Mouse (Mus musculus): ENCODE data around the gene Cpox. TPM values are rescaled to one million over a fixed set of nuclear protein-coding genes. Genes with fewer than 3 reads are reported as not detected.
A peak's percentile ranks its signal among the peaks of the same experiment; 100 is the strongest.

Gene Cpox
- total RNA-seq, 2 experiments from 2014 or later: 17.5 to 18.0 TPM

DNA sequence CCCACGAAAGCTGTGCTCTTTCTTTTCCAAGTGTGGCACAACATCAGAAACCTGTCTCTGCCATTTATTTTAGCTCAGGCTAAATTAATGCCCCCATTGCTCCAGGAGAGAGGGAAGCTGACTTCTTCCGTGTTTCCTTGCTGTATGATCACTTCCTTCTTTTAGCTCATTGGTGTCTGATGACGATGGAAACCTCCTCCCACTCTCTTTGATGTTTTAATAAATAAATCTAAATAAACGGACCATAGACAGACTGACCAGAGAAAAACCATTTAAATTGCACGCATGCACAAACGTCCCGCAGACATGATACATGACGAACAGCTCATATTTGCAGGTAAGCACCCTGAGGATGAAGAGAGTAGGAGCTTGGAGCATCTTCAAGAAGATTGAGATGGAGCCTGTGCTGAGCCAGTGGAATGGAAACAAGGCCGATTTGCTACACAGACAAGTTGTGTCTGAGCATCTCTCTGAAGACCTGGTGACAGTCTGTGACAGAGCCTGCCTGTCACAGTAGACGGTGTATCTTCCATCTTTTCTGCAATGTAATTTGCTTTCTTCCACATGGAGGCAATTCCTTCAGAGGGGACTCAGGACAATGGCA is 32.3 kb downstream of the Cpox start:
- DNase-seq: no peak

DNA sequence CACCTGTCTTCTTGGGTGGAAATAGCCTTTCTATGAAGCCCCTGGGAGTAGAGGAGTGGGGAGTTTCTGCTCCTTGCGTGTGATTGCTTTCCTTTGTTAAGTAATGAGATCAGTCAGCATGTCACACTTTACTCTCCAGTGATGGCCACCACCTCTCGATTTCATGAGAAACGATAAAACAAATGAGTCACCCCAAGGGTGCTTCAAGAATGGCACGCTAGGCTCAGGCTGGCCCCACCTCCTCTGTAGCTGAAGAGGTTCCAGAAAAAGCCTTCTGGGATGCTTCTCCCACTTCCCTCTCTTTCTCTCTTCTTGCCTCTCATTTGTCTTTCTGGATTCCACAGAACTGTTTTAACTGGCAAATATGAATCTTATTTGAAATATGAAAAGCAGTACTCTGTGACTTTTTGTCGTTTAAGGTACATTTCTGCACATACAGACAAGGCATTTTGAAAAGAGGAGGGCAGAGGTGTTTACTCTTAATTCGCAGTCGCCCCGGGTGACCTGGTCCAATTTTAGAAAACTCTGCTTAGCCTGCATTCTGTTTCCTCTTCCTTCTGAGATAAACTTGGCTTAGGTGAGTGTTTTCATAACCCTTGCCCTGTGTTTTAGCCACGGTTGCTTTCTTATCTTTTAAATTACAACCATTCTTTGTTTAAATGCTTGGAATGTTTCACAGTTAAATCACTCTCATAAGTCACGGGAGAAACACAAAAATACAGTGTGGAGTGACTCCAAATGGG is 33.5 kb downstream of the Cpox start:
- no peak for DNase-seq

DNA sequence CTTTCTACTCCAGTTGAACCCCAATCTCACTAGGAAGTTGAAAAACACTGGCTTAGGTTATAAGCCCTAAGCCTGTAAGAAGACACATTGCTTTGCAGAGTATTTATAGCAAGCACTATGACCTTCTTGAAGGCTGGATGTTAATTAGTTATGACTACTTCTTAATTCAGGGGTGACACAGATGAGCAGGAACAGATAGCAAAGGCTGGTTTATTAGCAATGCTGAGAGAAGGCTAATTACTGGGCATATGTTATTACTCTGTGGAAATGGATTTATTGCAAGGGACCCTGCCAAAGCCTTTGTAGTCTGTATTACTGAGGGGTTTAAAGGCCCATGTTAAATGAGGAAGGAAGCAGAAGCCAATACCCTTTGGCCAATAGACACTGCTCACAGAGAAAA is 34.9 kb downstream of the Cpox start:
- DNase-seq: no peak

DNA sequence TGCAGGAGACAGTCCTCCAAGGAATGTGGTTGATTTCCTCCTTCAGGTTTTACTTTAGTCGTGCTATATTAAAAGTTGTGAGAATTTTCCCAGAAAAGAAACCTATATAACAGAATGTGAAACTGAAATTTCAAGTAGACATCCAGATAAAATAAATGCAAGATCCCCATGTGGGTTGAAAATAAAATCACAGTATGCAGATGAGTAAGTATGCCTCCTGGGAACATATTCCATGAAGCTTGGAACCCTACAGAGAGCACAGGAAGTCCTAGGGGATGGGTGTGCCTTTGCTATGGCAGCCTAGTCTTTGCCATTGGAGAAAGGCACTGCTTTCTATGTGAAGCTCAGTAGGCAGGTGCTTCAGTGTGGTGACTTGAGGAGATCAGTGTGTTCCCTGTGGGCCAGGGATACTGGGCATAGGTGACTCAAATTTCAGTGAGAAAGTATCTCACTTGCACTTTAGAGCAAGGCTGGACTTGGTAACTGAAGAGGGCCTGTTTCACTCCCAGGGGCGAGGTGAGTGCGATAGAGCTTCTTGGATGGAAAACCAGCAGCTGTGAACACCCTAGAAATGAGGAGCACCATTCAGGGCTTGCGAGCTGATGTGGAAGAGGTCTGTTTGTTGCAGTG is 37.3 kb downstream of the Cpox start:
- DNase-seq: no peak

DNA sequence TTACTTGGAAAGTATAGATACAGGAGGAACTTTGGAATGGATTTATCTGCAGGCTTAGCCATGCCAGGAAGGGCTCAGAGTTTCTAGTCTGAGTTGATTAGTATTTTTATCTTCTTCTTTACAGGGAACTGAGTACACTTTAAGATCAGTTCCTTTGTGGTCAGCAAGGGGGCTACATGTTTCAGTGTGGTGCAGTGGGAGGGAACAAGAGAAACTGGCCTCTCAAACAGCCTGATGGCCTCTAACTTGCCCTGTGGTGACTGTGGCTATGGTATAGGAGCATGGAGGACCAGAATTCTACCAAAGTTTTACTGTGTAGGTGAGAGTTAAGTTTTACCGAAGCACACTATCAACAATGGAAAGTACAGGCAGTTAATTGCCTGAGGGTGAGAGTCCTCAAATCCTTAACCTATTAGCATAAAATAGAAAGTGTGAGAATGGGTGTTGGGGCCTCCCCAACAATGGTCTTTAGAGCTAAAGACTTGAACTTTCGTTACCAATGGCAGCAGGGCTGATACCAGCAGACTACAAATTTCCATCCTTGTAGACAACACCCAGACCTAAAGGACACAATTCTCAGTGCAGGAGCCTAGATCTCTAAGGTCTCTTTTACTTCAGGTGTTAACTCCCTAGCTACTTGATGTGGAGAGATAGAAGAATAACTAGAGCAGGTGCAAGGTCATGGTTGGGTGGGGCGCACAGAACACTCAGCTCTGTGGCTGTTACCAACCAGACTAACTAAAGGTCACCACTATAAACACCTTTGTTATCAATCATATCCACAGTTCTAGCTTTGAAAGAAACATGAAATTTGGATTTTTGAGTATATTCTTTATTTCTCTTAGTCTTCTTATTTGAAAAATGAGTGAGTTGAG is 38.7 kb downstream of the Cpox start:
- DNase-seq: no peak

DNA sequence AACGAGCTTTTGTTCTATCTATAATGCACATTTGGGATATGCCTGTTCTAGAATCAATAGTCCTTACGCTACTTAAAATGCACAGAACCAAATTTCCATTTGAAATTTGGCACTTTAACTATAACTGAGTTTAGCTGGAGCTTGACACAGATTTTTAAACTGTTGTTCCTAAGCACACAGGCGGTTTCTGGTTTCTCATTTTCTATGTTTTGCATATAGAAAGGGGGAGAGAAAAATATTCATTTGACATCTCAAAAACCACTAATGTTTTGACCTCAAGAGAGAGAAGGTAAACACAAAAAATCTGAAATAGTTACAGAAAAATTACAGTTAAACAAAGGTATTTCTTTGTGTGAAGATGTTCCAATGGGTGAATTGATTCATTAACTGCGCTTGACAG is 39.4 kb downstream of the Cpox start:
- no peak for DNase-seq

DNA sequence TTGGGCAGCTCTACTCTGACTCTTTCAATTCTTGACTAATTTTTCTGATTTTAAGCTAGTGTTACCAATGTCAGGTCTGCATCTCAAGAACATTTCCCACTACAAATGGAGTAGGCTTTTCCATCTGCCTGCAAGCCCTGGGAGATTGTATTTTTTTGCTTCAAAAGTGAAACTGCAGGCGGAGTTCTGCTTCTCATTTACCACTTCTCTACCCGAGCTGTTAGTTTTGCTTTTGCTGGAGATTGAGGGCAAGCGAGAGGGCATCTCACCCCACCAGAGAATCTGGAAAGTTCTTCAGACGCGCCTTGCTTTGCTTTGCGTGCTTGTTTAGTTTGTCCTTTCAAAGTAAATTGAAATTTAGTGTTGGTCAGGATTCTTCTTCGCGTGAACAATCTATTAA is 42.1 kb downstream of the Cpox start:
- DNase-seq: no peak

DNA sequence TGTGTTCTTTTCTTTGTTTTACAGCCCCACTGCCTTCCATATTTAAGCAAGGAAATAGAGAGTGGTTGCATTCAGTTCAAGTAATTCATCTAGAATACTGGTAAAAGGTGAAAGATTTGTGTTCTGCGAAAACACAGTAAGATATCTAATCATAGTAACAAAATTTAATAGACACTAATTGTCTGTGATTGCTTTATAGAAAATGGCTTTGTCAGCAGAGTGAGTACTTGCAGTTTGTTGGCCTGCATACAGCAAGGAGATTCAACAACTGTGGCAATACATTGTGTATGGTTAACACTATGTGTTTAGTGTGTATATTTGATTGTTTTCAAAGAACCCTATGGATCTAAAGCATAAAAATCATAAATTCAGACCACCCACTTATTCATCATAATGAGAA is 43.0 kb downstream of the Cpox start:
- DNase-seq: no peak

DNA sequence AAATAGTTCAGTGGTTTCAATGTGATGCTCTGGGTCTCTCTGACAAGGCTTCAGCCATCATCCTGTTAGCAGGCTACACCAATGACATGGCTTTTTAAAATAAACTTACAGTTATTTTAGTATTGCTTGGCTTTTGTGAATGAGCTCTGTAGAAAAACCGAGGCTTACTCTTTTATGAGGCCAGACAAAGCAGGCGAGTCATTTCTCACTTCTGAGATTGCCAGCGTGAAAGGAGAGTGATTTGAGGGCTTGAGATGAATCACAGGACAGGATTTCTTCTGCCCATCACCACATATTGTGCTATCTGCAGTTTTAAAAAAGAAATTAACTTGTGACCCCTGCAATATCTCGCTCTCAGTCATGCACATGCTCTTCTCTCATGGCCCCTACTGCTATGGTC is 44.9 kb downstream of the Cpox start:
- DNase-seq: no peak

DNA sequence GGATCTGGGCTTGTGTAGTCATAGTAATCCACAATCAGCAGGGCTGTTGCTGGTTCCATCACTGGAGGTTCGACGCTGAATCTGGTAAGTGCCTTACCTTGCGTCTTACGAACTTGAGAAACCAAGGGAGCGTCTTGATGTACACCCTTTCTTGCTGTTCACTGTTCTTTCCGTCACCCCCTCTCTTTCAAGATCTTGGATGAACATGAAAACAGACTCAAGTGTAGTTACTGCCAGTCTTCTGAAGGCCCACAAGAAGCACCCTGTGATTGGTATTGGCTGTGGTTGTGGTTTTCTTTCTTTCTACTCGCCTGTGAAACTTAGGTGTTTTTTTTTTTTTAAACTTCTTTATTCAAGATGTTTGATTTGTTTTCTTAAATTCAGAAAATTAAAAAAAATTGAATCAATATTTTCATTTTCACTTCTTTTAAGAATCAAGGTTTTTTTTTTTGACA is 48.6 kb downstream of the Cpox start, which contains the start of gene Gpr15:
TSS of gene Gpr15 (minus strand) at position 405 of the 455 bp plus-strand sequence.
- DNase-seq: no peak

DNA sequence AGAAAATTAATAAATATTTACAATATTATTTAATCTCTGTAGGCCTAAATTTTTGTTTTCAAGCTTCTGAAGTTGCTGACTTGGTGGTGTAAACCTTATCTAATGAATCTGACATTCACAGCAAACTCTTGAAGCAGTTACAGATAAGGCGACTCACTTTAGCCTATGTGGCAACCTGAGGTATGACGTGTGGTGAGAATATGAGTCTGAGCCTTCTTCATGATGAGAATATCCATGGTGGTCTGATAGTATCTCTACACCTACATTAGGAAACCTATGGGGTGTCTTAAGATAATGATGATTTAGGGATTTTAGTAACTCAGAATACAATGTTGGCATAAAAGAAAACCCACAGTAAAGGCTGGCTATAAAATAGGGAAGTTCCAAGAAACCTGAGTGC is 52.2 kb downstream of the Cpox start:
- DNase-seq: no peak

DNA sequence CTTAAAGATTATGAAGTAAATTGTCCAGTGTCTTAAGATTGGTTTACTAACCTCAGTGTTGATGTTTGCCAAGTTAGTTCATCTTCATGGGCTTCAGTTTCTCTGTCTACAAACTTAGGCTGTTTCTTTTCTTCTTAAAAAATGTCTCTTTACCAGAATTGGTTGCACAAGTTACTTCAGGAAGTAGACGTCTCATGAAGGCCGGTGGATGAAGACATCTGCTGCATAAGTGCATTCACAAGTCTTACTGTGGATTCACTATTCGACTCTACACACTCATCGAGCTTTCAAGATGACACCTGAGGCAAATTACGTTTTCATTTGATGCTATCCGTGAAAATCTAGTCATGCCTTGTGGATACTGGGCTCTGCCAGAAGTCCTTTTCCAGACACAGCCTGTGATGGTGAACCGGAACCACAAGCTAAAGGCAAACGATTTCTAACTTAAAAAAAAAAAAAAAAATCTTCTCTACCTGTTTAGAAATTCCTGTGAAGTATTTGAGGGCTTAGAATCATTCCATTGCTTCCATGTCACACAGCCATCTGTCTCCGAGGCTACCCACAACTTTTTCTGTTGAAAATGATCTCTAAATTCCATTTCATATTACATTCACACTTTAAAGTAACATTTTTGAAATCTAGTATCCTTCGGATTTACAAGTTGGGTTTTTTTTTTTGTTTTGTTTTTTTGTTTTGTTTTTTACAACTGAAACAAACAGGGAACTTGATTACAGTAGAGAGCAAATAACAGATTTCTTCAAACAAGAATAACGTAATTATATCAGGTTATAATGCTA is 56.8 kb downstream of the Cpox start:
- no peak for DNase-seq

DNA sequence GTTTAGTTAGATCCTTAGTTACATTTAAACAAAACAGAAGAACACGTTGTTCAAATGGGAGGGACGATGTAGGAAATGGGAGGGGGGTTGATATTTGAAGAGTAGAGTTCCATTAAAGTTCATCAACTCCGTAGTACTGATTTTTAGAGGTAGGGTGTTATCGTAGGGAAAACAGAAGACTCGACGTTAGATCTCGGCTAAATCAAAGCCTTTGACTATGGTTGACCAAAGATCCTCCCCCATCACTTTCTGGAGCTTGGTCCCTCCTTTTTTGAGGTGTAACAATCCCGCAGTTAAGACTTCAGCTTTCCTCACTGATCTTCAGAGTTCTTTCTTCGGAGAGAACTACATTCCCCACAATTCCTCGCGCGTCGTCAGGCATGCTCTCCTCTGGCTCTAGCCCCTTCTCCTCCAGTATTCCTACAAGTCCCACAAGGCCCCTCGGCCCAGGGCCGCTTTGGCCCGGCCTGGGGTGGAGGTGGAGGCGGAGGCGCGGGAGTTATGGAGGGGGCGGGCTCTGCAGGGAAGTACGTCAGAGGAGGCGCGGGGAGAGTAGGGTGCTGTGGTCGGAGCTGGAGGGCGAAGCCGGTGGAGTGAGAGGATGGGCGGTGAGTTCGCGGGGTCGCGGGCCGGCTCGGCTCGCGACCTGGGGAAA is 57.5 kb downstream of the Cpox start, which contains the start of gene Cldnd1:
TSS of gene Cldnd1 (plus strand) at position 434 of the 655 bp plus-strand sequence.
- peak; percentile 96 for DNase-seq

DNA sequence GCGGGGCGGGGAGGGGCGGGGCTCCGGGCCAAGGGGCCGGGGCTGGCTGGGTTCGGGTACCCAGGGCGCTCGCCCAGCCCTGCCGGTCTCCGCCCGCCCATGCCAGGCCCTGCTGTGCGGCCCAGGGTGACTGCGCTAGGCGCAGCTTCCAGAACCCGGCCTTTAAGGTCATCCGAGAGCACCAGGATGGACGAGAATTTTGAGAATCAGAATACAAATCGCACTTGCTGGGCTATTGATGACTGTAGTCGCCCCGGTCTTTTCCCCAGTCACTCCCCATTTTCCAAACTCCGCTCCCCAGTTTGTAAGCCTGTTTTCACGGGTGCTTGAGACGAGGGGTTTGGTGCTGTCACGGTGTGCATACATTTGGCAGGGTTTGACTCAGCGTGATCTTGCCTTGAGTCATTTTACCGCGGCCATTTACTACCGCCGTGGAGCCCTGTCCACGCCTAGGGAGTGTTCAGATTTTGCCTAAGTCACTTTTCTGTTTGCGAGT is 58.1 kb downstream of the Cpox start:
- no peak for DNase-seq

DNA sequence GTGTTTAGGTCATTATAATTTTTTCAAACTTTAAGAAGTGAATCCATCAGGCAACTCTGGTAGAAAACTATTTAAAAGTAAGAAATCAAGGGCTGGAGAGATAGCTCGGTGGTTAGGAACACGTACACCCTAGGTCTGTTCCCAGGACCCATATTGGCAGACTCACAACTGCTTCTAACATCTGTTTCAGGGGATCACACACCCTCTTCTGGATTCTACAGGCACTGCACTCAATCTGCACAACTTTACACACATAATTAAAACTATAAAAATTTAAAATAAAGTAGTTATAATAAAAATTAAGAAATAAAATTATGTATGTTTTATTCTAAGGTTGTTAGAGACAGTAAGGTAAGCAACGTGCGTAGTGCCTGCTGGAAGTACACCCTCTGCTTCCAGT is 68.1 kb downstream of the Cpox start:
- DNase-seq: no peak

DNA sequence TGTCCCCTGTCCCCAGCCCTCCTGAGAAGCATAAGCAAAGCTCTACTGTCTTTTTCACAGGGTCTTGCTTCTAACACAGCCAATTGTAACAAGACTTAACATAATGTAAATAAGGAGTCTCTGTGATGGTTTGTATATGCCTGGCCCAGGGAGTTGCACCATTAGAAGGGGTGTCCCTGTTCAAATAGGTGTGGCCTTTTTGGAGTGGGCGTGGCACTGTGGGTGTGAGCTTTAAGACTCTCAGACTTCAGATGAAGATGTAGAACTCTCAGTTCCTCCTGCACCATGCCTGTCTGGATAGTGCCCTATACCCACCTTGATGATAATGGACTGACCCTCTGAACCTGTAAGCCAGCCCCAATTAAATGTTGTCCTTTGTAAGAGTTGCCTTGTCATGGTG is 68.7 kb downstream of the Cpox start:
- DNase-seq: no peak

DNA sequence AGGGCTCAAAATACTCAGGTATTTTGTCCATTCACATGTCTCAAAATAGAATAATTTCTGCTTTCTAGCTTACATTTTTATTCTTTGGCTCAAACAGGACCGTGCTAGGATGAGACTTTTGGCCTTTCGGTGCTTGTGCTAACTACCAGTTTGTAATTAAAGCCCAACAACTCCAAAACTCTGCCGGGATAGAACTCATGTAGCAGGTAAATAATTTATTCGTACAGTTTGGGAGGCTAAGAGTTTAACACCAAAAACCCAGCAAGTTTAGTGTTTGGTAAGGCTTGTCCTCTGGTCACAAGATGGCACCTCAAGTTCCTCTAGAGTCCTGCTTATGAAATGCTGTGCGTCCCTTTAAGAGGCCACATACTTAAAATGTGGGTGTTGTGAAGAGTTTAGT is 70.7 kb downstream of the Cpox start:
- DNase-seq: no peak

DNA sequence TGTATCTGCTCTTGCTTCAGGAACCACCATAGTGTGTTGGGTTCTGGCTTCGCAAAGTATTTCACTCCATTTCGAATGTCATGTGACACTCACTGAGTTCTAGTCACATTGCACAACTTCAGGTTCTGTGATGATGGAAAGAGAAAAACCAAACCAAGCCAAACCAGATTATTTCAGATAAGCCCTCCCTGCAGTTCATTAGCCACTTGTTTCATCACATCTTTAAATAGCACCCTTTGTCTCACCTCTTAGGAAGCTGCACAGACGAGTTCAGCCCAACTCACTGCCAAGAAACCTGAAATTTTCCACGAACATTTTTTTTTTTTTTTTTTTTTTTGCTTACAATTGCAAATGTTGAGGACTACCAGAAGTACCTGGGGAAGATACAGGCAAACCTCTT is 76.6 kb downstream of the Cpox start:
- no peak for DNase-seq

DNA sequence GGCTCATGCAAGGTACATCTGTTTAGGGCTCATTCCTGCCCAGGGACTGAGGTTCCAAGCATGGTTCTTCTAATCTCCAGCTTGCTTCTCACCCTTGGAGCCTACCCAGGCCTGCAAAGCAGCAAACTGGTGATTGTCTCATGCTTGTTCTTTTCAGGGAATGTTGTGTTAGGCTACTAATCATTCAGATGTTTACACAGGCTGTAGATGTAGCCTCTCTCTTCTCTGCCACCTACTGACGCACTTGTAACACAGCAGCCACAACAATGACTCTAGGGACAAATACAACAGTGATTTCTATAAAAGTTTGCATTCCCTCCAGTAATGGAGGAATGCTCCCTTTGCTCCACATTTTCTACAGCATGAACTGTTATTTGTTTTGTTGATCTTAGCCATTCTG is 81.2 kb downstream of the Cpox start:
- no peak for DNase-seq

DNA sequence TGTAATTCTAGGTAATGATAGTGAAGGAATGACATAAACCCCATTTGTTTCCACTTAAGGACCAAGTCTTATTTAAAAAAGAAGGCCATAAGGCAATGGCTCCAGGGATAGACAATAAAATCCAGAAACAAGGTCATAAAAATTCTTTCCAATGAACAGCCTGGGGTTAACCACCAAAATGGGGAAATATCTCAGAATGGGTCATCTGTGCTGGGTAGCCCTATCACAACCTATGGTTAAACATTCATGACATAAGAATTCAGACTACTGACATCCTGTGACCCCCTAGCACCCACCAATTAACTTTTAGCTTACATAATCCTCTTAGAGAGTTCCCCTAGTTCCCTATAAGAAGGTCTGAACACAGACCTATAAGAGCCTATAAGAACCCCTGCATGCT is 86.1 kb downstream of the Cpox start:
- no peak for DNase-seq

DNA sequence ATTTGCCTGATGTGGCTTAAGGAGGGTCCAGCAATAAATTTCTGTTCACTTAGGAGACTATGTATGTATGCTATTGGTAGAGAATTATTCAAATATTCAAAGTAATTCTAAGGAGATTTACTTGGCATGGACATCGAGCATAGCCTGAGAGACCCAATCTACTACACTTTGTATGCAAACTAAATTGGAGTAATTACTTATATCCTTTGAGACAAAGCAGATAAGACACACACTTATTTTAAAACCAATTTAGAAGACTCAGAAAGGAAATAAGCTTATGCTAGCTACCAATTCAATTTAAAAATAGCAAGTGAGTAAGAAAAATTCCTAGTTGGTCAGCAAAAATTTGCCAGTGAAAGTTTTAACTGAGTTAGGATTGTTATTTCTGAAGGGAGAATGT is 93.0 kb downstream of the Cpox start, which contains the start of gene Olfr172:
TSS of gene Olfr172 (minus strand) at position 101 of the 400 bp plus-strand sequence.
- no peak for DNase-seq

All from heart, postnatal 4 days (tissue).